Mouse (Mus musculus) kidney, adult 9 months (tissue): Measurements from ENCODE around the gene Zfp36.

Source experiments
- DNase-seq: peaks from one replicate; pipeline ENCODE4 v3.0.0; 2022

The Zfp36 gene

GRCm38 (mm10) chr7:28367663-28368275 lies 12.3 kb downstream of the Zfp36 start:
- no peak for DNase-seq

- no peak for DNase-seq
Measured at GRCm38 (mm10) chr7:28362441-28363060, 17.5 kb downstream of the Zfp36 start.

GRCm38 (mm10) chr7:28361647-28362341 lies 18.3 kb downstream of the Zfp36 start:
- no peak for DNase-seq

- no peak for DNase-seq
Measured at GRCm38 (mm10) chr7:28360291-28360690, 19.8 kb downstream of the Zfp36 start.

- no peak for DNase-seq
Measured at GRCm38 (mm10) chr7:28359854-28360253, 20.2 kb downstream of the Zfp36 start.

- no peak for DNase-seq
Measured at GRCm38 (mm10) chr7:28358431-28358830, 21.6 kb downstream of the Zfp36 start.

GRCm38 (mm10) chr7:28357984-28358383 lies 22.1 kb downstream of the Zfp36 start:
- no peak for DNase-seq

- DNase-seq = peak; percentile 59
Measured at GRCm38 (mm10) chr7:28356981-28357380, 23.1 kb downstream of the Zfp36 start.

GRCm38 (mm10) chr7:28355221-28355620 lies 24.8 kb downstream of the Zfp36 start:
- DNase-seq = no peak

- DNase-seq = no peak
Measured at GRCm38 (mm10) chr7:28354596-28354995, 25.5 kb downstream of the Zfp36 start.

GRCm38 (mm10) chr7:28354113-28354581 lies 25.9 kb downstream of the Zfp36 start:
- no peak for DNase-seq

- DNase-seq = no peak
Measured at GRCm38 (mm10) chr7:28353267-28353666, 26.8 kb downstream of the Zfp36 start.

- DNase-seq = no peak
Measured at GRCm38 (mm10) chr7:28351676-28352191, 28.3 kb downstream of the Zfp36 start.

GRCm38 (mm10) chr7:28350155-28350883 lies 29.7 kb downstream of the Zfp36 start, which contains the start of gene Rps16:
Rps16 (plus strand) TSS chr7:28350652.
- DNase-seq = peak; percentile 97

- DNase-seq = no peak
Measured at GRCm38 (mm10) chr7:28348601-28349000, 31.5 kb downstream of the Zfp36 start.

GRCm38 (mm10) chr7:28347746-28348145 lies 32.3 kb downstream of the Zfp36 start:
- DNase-seq = no peak

- DNase-seq = peak; percentile 64
Measured at GRCm38 (mm10) chr7:28344637-28345036, 35.4 kb downstream of the Zfp36 start.

- DNase-seq = no peak
Measured at GRCm38 (mm10) chr7:28341381-28341780, 38.7 kb downstream of the Zfp36 start.

GRCm38 (mm10) chr7:28339213-28339917 lies 40.7 kb downstream of the Zfp36 start:
- peak; percentile 74 for DNase-seq

GRCm38 (mm10) chr7:28338108-28338998 lies 41.7 kb downstream of the Zfp36 start, which contains the start of gene Supt5:
Supt5 (minus strand) TSS chr7:28338746.
- DNase-seq = peak; percentile 98

GRCm38 (mm10) chr7:28335471-28335870 lies 44.6 kb downstream of the Zfp36 start:
- no peak for DNase-seq
